Mouse (Mus musculus) Muller cell, postnatal 12 days (primary cell): ENCODE results near the gene Psmd4.
"Not testable (repeated sequence)": the region's sequence is repeated elsewhere in the genome, so short reads cannot be mapped to it uniquely, and the experiment has no call there.

ENCODE experiments used
- DNase-seq: peaks from one replicate; pipeline ENCODE4 v3.0.0-alpha.2; 2015; ENCODE audit errors: inconsistent ontology term

Psmd4 gene

GRCm38 (mm10) chr3:95042166-95042837, at the start of gene Psmd4:
Gene Psmd4 (minus strand): TSS chr3:95042614.
- DNase-seq: peak; percentile 99

- no peak for DNase-seq
Measured at GRCm38 (mm10) chr3:95088071-95088470, 45.7 kb upstream of the Psmd4 start.

- DNase-seq: no peak
Measured at GRCm38 (mm10) chr3:95071606-95072005, 29.2 kb upstream of the Psmd4 start.

GRCm38 (mm10) chr3:95066570-95066969, 24.2 kb upstream of the Psmd4 start:
- peak; percentile 16 for DNase-seq

- no peak for DNase-seq
Measured at GRCm38 (mm10) chr3:95066095-95066494, 23.7 kb upstream of the Psmd4 start.

- no peak for DNase-seq
Measured at GRCm38 (mm10) chr3:95065553-95065952, 23.1 kb upstream of the Psmd4 start.

DNA sequence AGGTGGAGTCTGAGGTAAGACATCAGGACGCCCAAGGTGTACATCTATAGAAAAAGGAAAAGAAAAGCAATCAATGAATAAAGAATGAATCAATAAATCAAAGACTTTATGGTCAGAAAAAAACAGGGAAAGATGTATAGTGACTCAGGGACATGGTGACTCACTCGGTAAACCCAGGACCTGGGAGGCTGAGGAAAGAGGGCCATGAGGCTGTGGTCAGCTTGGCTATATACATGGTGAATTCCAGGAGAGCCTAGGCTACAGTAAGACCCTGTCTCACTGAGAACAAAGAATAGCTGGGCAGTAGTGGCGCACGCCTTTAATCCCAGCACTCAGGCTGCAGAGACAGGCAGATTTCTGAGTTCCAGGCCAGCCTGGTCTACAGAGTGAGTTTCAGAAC, 21.3 kb upstream of the Psmd4 start:
- no peak for DNase-seq

DNA sequence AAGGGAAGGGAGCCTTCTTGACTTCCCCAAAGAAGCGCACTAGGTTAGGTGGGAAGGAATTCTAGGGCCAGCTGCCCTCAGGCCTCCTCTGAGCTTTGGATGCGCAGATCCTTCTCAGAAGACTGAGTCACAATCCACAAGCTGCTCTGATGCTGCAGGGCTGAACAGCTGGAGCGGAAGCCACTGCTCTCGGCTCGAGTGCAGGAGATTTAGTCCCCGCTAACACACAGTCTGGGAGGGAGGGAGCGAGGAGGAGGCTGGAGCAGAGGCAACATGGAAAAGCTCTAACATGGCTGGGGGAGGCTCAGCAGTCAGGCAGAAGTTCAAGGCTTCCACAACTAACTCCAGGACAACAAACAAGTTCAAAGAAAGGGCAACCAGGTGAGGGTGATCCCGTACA, 15.7 kb upstream of the Psmd4 start:
- DNase-seq: no peak

GRCm38 (mm10) chr3:95056275-95056674, 13.9 kb upstream of the Psmd4 start:
- DNase-seq: no peak

DNA sequence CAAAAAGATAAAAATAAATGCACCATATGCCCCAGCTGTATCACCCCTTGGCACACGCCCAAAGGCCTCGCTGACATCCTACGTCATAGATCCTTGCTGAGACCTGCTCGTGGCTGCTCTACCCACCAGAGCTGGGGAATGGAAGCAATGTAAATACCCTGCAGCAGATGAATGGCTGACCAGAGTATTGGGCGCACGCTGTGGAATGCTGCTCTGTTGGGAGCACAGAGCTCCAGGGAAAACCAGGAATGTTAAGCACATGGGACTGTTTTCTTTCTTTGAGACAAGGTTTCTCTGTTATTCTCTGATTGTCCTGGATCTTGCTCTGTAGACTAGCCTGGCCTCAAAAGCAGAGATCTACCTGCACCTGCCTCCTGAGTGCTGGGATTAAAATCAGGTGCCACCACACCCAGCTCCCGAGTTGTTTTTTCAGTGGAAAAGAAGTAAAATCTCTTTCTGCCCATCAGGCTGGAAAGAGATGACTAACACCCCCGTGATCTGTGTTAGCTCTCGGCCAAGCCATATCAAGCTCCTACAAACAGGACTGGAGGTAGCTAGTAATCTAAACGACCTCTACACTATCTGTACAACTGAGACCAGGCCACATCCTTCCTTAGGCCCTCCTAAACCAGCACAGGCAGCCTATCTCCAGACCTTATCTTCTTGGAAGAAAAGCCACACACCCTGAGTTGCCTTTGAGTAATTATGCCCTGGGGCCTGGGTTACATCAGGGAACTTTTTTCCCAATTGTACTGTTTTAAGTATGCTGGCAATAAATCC, 12.3 kb upstream of the Psmd4 start:
- peak; percentile 72 for DNase-seq

DNA sequence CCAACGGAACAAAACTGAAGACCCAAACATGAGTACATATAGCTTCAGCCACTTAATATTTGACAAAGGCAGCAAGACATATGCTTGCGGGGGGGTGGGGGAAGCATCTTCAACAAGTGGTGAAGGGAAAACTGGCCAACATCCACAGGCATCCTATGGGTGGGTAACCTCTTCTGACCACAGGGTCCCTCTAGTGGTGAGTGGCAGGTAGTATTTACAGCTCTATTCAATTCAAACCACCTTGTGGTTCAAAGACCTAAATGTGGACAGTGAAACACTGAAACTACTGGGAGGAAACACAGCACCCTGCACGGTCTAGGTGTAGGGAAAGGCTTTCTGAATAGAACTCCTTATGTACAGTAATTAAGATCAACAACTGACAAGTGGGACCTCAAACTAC, 11.3 kb upstream of the Psmd4 start:
- DNase-seq: peak; percentile 41

GRCm38 (mm10) chr3:95052959-95053358, 10.5 kb upstream of the Psmd4 start:
- peak; percentile 18 for DNase-seq

GRCm38 (mm10) chr3:95047914-95048313, 5.5 kb upstream of the Psmd4 start:
- DNase-seq: no peak

DNA sequence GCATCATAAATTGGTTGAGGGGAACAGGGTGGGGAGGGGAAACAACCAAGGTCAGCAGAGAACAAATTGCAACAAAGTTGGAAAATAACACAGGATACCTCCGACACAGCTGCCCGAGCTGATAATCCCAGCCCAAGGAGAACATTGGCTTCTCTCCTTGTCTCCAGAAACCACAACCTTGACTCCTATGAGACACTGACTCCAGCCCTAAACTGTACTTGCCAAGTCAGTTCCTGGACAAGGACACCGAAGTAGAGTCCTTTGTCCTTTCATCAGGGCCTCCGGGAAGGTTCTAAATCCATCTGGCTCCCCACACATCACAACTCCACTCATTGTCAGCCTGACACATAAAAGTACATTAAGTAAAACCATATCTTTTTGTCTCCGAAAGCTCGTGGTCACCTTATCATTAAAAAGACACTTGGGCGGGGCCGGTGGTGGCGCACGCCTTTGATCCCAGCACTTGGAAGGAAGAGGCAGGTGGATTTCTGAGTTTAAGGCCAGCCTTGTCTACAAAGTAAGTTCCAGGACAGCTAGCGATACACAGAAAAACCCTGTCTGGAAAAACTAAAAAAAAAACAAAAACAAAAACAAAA, 4.1 kb upstream of the Psmd4 start:
- no peak for DNase-seq

GRCm38 (mm10) chr3:95043251-95043650, 837 bp upstream of the Psmd4 start:
- no peak for DNase-seq

DNA sequence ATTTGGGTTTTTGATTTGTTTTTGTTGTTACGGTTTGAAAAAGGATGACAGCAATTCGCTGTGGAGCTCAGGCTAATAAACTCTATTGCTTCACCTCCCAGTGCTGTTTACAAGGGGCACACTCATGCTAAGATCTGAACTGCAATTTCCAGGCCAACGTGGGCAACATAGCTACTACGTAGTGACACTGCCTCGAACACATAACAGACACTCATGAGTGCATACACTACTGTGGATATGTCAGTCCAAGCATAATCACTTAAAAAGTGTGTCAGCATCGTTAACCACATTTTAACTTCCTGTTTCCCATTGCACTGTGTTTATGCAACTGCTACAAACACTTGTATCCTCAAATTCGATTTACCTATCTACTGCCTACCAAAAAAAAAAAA, 420 bp upstream of the Psmd4 start:
- no peak for DNase-seq

- no peak for DNase-seq
Measured at GRCm38 (mm10) chr3:95041625-95042024, 789 bp downstream of the Psmd4 start.

DNA sequence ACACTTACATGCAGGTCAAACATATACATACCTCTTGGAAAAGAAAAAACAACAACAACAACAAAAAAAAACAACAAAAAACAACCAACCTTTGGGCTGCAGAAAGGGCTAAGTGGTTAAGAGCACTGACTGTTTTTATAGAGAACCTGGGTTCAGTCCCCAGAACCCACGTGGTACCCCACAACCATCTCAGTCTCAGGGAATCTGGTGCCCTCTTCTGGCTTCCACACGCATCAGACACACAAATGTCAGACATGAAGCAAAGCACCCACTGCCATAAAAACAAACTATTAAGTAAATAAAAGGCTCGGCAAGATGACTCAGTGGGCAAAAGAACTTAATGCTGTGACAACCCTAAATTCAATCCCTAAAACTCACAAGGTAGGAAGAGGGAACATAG, 12.5 kb downstream of the Psmd4 start:
- DNase-seq: no peak

- DNase-seq: not testable (repeated sequence)
Measured at GRCm38 (mm10) chr3:95029291-95029827, 13.1 kb downstream of the Psmd4 start.

- no peak for DNase-seq
Measured at GRCm38 (mm10) chr3:95028603-95029002, 13.8 kb downstream of the Psmd4 start.

- no peak for DNase-seq
Measured at GRCm38 (mm10) chr3:95027701-95028100, 14.7 kb downstream of the Psmd4 start.

- no peak for DNase-seq
Measured at GRCm38 (mm10) chr3:95027057-95027645, 15.3 kb downstream of the Psmd4 start.
